Mouse (Mus musculus): ENCODE data around the gene Prkn.

DNA sequence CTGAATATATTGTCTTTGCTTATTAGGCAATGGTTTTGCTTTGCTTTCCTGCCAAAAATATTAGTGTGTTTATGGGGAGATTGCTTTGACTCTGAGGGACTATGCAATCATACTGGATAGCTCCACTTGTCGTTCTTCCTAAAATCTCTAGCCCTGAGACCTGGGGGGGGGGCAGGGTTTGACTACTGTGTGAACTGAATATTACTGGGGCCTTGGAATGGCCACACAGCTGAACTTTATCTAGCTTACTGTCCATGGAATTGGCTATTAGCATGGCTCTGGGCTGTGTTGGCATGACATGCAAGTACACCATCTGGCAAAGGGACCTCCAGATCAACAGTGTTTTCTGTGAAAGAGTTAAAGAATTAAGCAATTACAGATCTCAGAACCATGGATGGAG lies 395.1 kb downstream of the Prkn start:
- no peak for TF ChIP-seq POLR2A (IDR thresholded peaks at IDR 0.05; ENCODE audit: borderline replicate concordance, extremely low read depth, insufficient read depth, insufficient read length, poor library complexity, severe bottlenecking)
- TF ChIP-seq CTCF (IDR thresholded peaks at IDR 0.05; ENCODE audit: borderline replicate concordance, extremely low read depth, insufficient read depth, insufficient read length) = no peak
